Mouse (Mus musculus): ENCODE measurements around the gene Kmt5b. TPM values are rescaled to one million over a fixed set of nuclear protein-coding genes. Genes with fewer than 3 reads are reported as not detected.
A peak's percentile ranks its signal among the peaks of the same experiment; 100 is the strongest.

The Kmt5b gene
- polyA plus RNA-seq, 1 experiment from 2014 or later: 59.9 TPM

- ATAC-seq (replicated peaks): no peak
- Histone ChIP-seq H3K9ac (no peak overlapping the region), H3K4me3 (no peak overlapping the region), H3K27me3 (replicated peaks) (no peaks in the 10 kb centered on the region), H3K27ac (no peak overlapping the region), H3K9me3 (no peaks in the 10 kb centered on the region), H3K4me1 (peaks cover 12% of the 10 kb centered on the region), H3K36me3 (replicated peaks) (no peaks in the 10 kb centered on the region), H3K4me2 (no peak overlapping the region)
- WGBS: 88% methylated on average over 7 of the region's 7 CpGs
Observed at GRCm38 (mm10) chr19:3848207-3848808, 81.1 kb downstream of the Kmt5b start.

DNA sequence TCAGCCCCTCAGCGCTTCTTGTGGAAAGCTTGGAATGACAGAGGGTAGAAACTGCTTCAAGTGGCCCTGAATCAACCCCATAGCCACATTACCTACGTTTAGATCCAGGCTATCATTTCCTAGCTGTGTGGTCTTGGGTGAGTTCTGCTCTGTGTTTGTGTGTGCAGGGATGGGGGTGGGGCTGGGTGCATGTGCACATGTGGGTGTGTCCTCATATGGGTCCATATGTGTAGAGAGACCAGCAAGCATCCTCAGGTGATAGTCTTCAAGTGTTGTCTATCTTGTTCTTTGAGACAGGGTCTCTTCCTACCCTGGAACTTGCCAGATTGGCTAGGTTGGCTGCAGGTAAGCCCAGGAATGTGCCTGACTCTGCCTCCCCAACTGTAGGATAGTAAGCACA lies 82.0 kb downstream of the Kmt5b start:
- no peak for ATAC-seq (replicated peaks)
- H3K9ac ChIP-seq: no peak overlapping the region
- no peaks in the 10 kb centered on the region for H3K36me3 ChIP-seq (replicated peaks)
- no peaks in the 10 kb centered on the region for H3K27me3 ChIP-seq (replicated peaks)
- H3K4me2 ChIP-seq: no peak overlapping the region
- 86% methylated on average over 2 of the region's 2 CpGs for WGBS
- no peak overlapping the region for H3K4me3 ChIP-seq
- peaks cover 21% of the 10 kb centered on the region for H3K4me1 ChIP-seq
- no peak overlapping the region for H3K27ac ChIP-seq
- no peaks in the 10 kb centered on the region for H3K9me3 ChIP-seq

GRCm38 (mm10) chr19:3850076-3850475 lies 82.9 kb downstream of the Kmt5b start:
- no peak overlapping the region for H3K27ac ChIP-seq
- peaks cover 27% of the 10 kb centered on the region for H3K4me1 ChIP-seq
- no peak for ATAC-seq (replicated peaks)
- no peak overlapping the region for H3K9ac ChIP-seq
- H3K36me3 ChIP-seq (replicated peaks): no peaks in the 10 kb centered on the region
- no peak overlapping the region for H3K4me3 ChIP-seq
- no peaks in the 10 kb centered on the region for H3K9me3 ChIP-seq
- H3K4me2 ChIP-seq: no peak overlapping the region
- 34% methylated on average over 5 of the region's 5 CpGs for whole genome bisulfite sequencing
- H3K27me3 ChIP-seq (replicated peaks): no peaks in the 10 kb centered on the region

DNA sequence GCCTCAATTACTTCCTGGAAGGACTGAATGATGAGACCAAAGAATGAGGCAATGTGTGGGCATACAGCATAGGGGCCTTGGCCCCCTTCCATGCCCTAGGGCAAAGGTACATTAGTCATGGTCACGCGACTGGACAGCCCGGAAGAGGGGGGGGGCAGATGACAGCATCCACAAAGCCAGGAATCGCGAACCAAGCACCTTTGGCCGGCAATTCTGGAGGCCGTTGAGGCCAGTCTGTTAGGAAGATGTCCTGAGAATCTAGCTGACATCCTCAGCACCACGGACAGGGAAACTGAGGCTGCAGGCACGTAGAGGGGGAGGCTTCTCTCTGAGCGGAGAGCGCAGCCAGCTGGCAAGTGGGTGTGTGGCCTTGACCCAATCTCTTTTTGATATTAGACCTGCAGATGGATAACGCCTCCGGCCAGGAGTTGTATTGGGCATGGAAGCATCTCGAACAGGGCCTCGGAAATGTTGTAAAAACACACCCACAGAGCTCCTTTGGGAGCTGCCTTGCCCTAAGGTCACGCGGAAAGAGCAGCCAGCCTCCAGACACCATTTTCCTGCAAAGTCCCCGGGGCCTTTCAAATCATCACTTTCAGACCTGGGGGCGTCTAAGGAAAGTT lies 83.7 kb downstream of the Kmt5b start:
- H3K4me3 ChIP-seq: peak overlapping the region; percentile 83
- peak overlapping the region; percentile 62 for H3K4me2 ChIP-seq
- H3K9ac ChIP-seq: peak overlapping the region; percentile 25
- peaks cover 36% of the 10 kb centered on the region for H3K4me1 ChIP-seq
- H3K36me3 ChIP-seq (replicated peaks): no peaks in the 10 kb centered on the region
- H3K9me3 ChIP-seq: no peaks in the 10 kb centered on the region
- H3K27me3 ChIP-seq (replicated peaks): no peaks in the 10 kb centered on the region
- peak; percentile 10 for ATAC-seq (replicated peaks)
- WGBS: 6% methylated on average over 19 of the region's 19 CpGs
- peak overlapping the region; percentile 57 for H3K27ac ChIP-seq

GRCm38 (mm10) chr19:3851502-3851962 lies 84.3 kb downstream of the Kmt5b start, which contains the start of gene Chka:
TSS of gene Chka (plus strand) at chr19:3851773.
- Histone ChIP-seq H3K27me3 (replicated peaks) (no peaks in the 10 kb centered on the region), H3K9ac (peak within 1 kb of the TSS; percentile 92), H3K27ac (peak within 1 kb of the TSS; percentile 96), H3K4me2 (peak within 1 kb of the TSS; percentile 62), H3K4me1 (peaks cover 41% of the 10 kb centered on the region), H3K9me3 (no peaks in the 10 kb centered on the region), H3K36me3 (replicated peaks) (no peaks in the 10 kb centered on the region), H3K4me3 (peak within 1 kb of the TSS; percentile 83)
- ATAC-seq (replicated peaks): peak; percentile 99
- WGBS: under 1% methylated on average over 51 of the region's 54 CpGs

- peak overlapping the region; percentile 92 for H3K9ac ChIP-seq
- H3K9me3 ChIP-seq: no peaks in the 10 kb centered on the region
- H3K4me2 ChIP-seq: peak overlapping the region; percentile 62
- H3K4me1 ChIP-seq: peaks cover 44% of the 10 kb centered on the region
- WGBS: under 1% methylated on average over 66 of the region's 74 CpGs
- peak overlapping the region; percentile 83 for H3K4me3 ChIP-seq
- no peaks in the 10 kb centered on the region for H3K36me3 ChIP-seq (replicated peaks)
- ATAC-seq (replicated peaks): peak; percentile 43
- peak overlapping the region; percentile 96 for H3K27ac ChIP-seq
- no peaks in the 10 kb centered on the region for H3K27me3 ChIP-seq (replicated peaks)
Observed at GRCm38 (mm10) chr19:3851979-3852681, 84.9 kb downstream of the Kmt5b start.

- Histone ChIP-seq H3K9me3 (no peaks in the 10 kb centered on the region), H3K27ac (no peak overlapping the region), H3K36me3 (replicated peaks) (no peaks in the 10 kb centered on the region), H3K4me3 (peak overlapping the region; percentile 83), H3K4me1 (peaks cover 47% of the 10 kb centered on the region), H3K4me2 (peak overlapping the region; percentile 62), H3K27me3 (replicated peaks) (no peaks in the 10 kb centered on the region), H3K9ac (no peak overlapping the region)
- WGBS: 92% methylated on average over 10 of the region's 10 CpGs
- no peak for ATAC-seq (replicated peaks)
Observed at GRCm38 (mm10) chr19:3853121-3853520, 85.9 kb downstream of the Kmt5b start.

DNA sequence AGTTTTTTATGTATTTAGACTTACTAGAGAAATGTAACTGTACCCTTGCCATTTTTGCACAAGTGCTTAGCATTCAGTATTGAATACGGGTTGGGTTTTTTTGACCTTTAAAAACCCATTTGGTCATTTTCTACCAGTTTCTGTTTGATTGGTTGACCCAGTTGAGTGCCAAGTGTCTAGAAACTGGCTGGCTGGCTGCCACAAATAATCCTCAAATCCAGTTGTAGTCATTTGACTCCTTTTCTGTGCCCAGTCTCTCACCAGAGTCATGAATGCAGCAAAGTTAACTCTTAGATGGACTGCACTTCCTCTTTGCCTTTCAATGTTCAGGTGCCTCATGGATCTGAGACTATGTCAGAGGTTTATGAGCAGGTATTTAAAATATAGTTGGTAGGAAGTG lies 86.7 kb downstream of the Kmt5b start:
- 83% methylated on average over 1 of the region's 1 CpGs for WGBS
- no peaks in the 10 kb centered on the region for H3K27me3 ChIP-seq (replicated peaks)
- peak overlapping the region; percentile 62; the same call in 1 of the 2 replicates for H3K4me2 ChIP-seq
- no peak overlapping the region for H3K4me3 ChIP-seq
- no peak overlapping the region for H3K27ac ChIP-seq
- peaks cover 47% of the 10 kb centered on the region for H3K4me1 ChIP-seq
- no peaks in the 10 kb centered on the region for H3K9me3 ChIP-seq
- no peak overlapping the region for H3K9ac ChIP-seq
- no peak for ATAC-seq (replicated peaks)
- no peaks in the 10 kb centered on the region for H3K36me3 ChIP-seq (replicated peaks)

- WGBS: 60% methylated on average over 6 of the region's 6 CpGs
Observed at GRCm38 (mm10) chr19:3855091-3855490, 87.9 kb downstream of the Kmt5b start.

GRCm38 (mm10) chr19:3855601-3856000 lies 88.4 kb downstream of the Kmt5b start:
- Histone ChIP-seq H3K4me1 (peaks cover 46% of the 10 kb centered on the region), H3K9me3 (no peaks in the 10 kb centered on the region), H3K27ac (0 out of 2 replicates have a peak overlapping the region, but pooled peaks have one; percentile 34), H3K9ac (no peak overlapping the region), H3K4me2 (no peak overlapping the region), H3K4me3 (no peak overlapping the region), H3K27me3 (replicated peaks) (no peaks in the 10 kb centered on the region), H3K36me3 (replicated peaks) (no peaks in the 10 kb centered on the region)
- WGBS: 19% methylated on average over 4 of the region's 4 CpGs
- ATAC-seq (replicated peaks): no peak

More at GRCm38 (mm10) chr19:3855091-3855490, 87.9 kb downstream of the Kmt5b start:
- Histone ChIP-seq H3K9ac (no peak overlapping the region), H3K36me3 (replicated peaks) (no peaks in the 10 kb centered on the region), H3K4me3 (no peak overlapping the region), H3K9me3 (no peaks in the 10 kb centered on the region), H3K4me1 (peaks cover 47% of the 10 kb centered on the region), H3K27me3 (replicated peaks) (no peaks in the 10 kb centered on the region), H3K4me2 (no peak overlapping the region), H3K27ac (0 out of 2 replicates have a peak overlapping the region, but pooled peaks have one; percentile 34)
- ATAC-seq (replicated peaks): no peak

- Histone ChIP-seq H3K36me3 (replicated peaks) (no peaks in the 10 kb centered on the region), H3K4me3 (no peak overlapping the region), H3K9ac (no peak overlapping the region), H3K27ac (no peak overlapping the region), H3K27me3 (replicated peaks) (no peaks in the 10 kb centered on the region), H3K9me3 (no peaks in the 10 kb centered on the region), H3K4me1 (peaks cover 39% of the 10 kb centered on the region), H3K4me2 (no peak overlapping the region)
- WGBS: 89% methylated on average over 3 of the region's 3 CpGs
- no peak for ATAC-seq (replicated peaks)
Observed at GRCm38 (mm10) chr19:3857220-3857619, 90.0 kb downstream of the Kmt5b start.

DNA sequence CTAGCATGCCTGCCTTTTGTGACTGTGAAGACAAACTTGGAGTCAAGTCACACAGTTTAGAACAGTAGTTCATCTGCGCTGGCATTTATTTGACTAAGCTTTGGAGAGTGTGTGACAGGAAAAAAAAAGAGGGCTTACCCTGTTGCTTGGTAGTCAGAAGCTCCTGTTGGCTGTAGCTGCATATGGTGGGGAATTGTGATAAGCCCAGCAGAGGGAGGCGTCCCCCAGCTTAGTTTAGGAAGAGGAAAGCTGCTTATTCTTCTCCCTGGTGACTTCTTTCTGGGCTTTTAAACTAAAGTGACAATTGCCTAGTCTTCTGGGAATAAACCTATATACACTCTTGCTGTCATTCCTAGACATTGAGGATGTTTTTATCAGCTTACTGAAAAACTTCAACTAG lies 95.5 kb downstream of the Kmt5b start:
- ATAC-seq (replicated peaks): no peak
- H3K27me3 ChIP-seq (replicated peaks): no peaks in the 10 kb centered on the region
- 64% methylated on average over 2 of the region's 2 CpGs for WGBS

More for the DNA sequence above, 95.5 kb downstream of the Kmt5b start:
- H3K9me3 ChIP-seq: no peaks in the 10 kb centered on the region
- no peaks in the 10 kb centered on the region for H3K4me1 ChIP-seq
- peaks cover 3% of the 10 kb centered on the region; the same call in 1 of the 2 replicates for H3K36me3 ChIP-seq (replicated peaks)
- no peak overlapping the region for H3K4me2 ChIP-seq
- H3K27ac ChIP-seq: no peak overlapping the region
- H3K9ac ChIP-seq: no peak overlapping the region
- H3K4me3 ChIP-seq: no peak overlapping the region

Measured in midbrain, embryonic 15.5 days (tissue).